Mouse (Mus musculus): ENCODE measurements around the gene Tsga10ip. TPM values are rescaled to one million over a fixed set of nuclear protein-coding genes. Genes with fewer than 3 reads are reported as not detected.

The Tsga10ip gene
- polyA plus RNA-seq, 1 experiment from 2014 or later, result not detected

Other genes starting within 250 kb of the Tsga10ip start
- 7.7 and 10.4 TPM in 2 replicates for gene Pacs1, start 129.4 kb downstream of the Tsga10ip start, polyA plus RNA-seq (2015; fragmentation: Nextera tagmentation; extraction: Ambion mirVana)
- gene Sf3b2, start 107.1 kb downstream of the Tsga10ip start, polyA plus RNA-seq (2015; fragmentation: Nextera tagmentation; extraction: Ambion mirVana), result 157 TPM in 2 replicates
- 0.15 and 0.17 TPM in 2 replicates for gene Gal3st3, start 104.2 kb downstream of the Tsga10ip start, polyA plus RNA-seq (2015; fragmentation: Nextera tagmentation; extraction: Ambion mirVana)
- not detected in 2 replicates for gene Catsper1, start 66.8 kb downstream of the Tsga10ip start, polyA plus RNA-seq (2015; fragmentation: Nextera tagmentation; extraction: Ambion mirVana)
- gene Cst6, start 53.0 kb downstream of the Tsga10ip start, polyA plus RNA-seq (2015; fragmentation: Nextera tagmentation; extraction: Ambion mirVana), result 0.34 and 0.39 TPM in 2 replicates
- gene Eif1ad, start 35.8 kb downstream of the Tsga10ip start, polyA plus RNA-seq (2015; fragmentation: Nextera tagmentation; extraction: Ambion mirVana), result 39.6 and 42.6 TPM in 2 replicates
- 337 and 338 TPM in 2 replicates for gene Banf1, start 35.4 kb downstream of the Tsga10ip start, polyA plus RNA-seq (2015; fragmentation: Nextera tagmentation; extraction: Ambion mirVana)
- 35.1 and 41.0 TPM in 2 replicates for gene Sart1, start 13.8 kb downstream of the Tsga10ip start, polyA plus RNA-seq (2015; fragmentation: Nextera tagmentation; extraction: Ambion mirVana)
- 90.0 and 94.5 TPM in 2 replicates for gene Drap1, start 22.5 kb upstream of the Tsga10ip start, polyA plus RNA-seq (2015; fragmentation: Nextera tagmentation; extraction: Ambion mirVana)
- 18.0 and 19.0 TPM in 2 replicates for gene AI837181, start 22.6 kb upstream of the Tsga10ip start, polyA plus RNA-seq (2015; fragmentation: Nextera tagmentation; extraction: Ambion mirVana)
- not detected in 2 replicates for gene Fosl1, start 45.0 kb upstream of the Tsga10ip start, polyA plus RNA-seq (2015; fragmentation: Nextera tagmentation; extraction: Ambion mirVana)
- 2.0 and 2.1 TPM in 2 replicates for gene Ccdc85b, start 55.4 kb upstream of the Tsga10ip start, polyA plus RNA-seq (2015; fragmentation: Nextera tagmentation; extraction: Ambion mirVana)
- 34.0 and 34.7 TPM in 2 replicates for gene Fibp, start 58.1 kb upstream of the Tsga10ip start, polyA plus RNA-seq (2015; fragmentation: Nextera tagmentation; extraction: Ambion mirVana)
- 0.35 and 0.53 TPM in 2 replicates for gene Ctsw, start 66.0 kb upstream of the Tsga10ip start, polyA plus RNA-seq (2015; fragmentation: Nextera tagmentation; extraction: Ambion mirVana)
- gene Efemp2, start 71.4 kb upstream of the Tsga10ip start, polyA plus RNA-seq (2015; fragmentation: Nextera tagmentation; extraction: Ambion mirVana), result 20.4 and 21.4 TPM in 2 replicates
- gene Mus81, start 85.9 kb upstream of the Tsga10ip start, polyA plus RNA-seq (2015; fragmentation: Nextera tagmentation; extraction: Ambion mirVana), result 16.3 and 16.8 TPM in 2 replicates
- gene Cfl1, start 87.9 kb upstream of the Tsga10ip start, polyA plus RNA-seq (2015; fragmentation: Nextera tagmentation; extraction: Ambion mirVana), result 1,341 and 1,482 TPM in 2 replicates
- 0.09 TPM in 1 of 2 replicates, not detected in the other for gene 1700020D05Rik, start 101.3 kb upstream of the Tsga10ip start, polyA plus RNA-seq (2015; fragmentation: Nextera tagmentation; extraction: Ambion mirVana)
- 6.4 and 7.0 TPM in 2 replicates for gene Snx32, start 108.0 kb upstream of the Tsga10ip start, polyA plus RNA-seq (2015; fragmentation: Nextera tagmentation; extraction: Ambion mirVana)
- 0.06 and 0.09 TPM in 2 replicates for gene Ovol1, start 158.1 kb upstream of the Tsga10ip start, polyA plus RNA-seq (2015; fragmentation: Nextera tagmentation; extraction: Ambion mirVana)
- gene Ap5b1, start 165.5 kb upstream of the Tsga10ip start, polyA plus RNA-seq (2015; fragmentation: Nextera tagmentation; extraction: Ambion mirVana), result 2.3 and 2.9 TPM in 2 replicates
- 164 and 176 TPM in 2 replicates for gene Rnaseh2c, start 199.3 kb upstream of the Tsga10ip start, polyA plus RNA-seq (2015; fragmentation: Nextera tagmentation; extraction: Ambion mirVana)
- 21.7 and 23.8 TPM in 2 replicates for gene Kat5, start 207.7 kb upstream of the Tsga10ip start, polyA plus RNA-seq (2015; fragmentation: Nextera tagmentation; extraction: Ambion mirVana)
- gene Rela, start 235.0 kb upstream of the Tsga10ip start, polyA plus RNA-seq (2015; fragmentation: Nextera tagmentation; extraction: Ambion mirVana), result 24.5 and 28.8 TPM in 2 replicates